7 mouse cellular contexts compared by ENCODE assay signal in genomic region chr11:76120407-76120901, GRCm38 (mm10). TPM values are rescaled to one million over a fixed set of nuclear protein-coding genes. Genes with fewer than 3 reads are reported as not detected.
DNase-seq lines count a peak whose midpoint lies in the region; ATAC-seq lines count a peak whose summit lies in the region.

No protein-coding gene starts in this region.

- peak; percentile 87 for ATAC-seq in embryonic facial prominence, embryonic 14.5 days (ENCODE audit: low read depth)
- ATAC-seq in lung, embryonic 16.5 days (ENCODE audit: low read depth) = peak; percentile 75
- no peak for ATAC-seq in cerebellum, adult (ENCODE audit: insufficient number of reproducible peaks, low FRiP score, low TSS enrichment)

- peak overlapping the region; percentile 67 for H3K27ac ChIP-seq in embryonic facial prominence, embryonic 14.5 days (replicated peaks; ENCODE audit: low read depth, low read length)
- peak overlapping the region; percentile 90 for H3K27ac ChIP-seq in lung, embryonic 16.5 days (ENCODE audit: low read length)

- no peak overlapping the region for H3K9ac ChIP-seq in embryonic facial prominence, embryonic 14.5 days (ENCODE audit: low read depth, low read length)
- 0 out of 2 replicates have a peak overlapping the region, but pooled peaks have one; percentile 31 for H3K9ac ChIP-seq in lung, embryonic 16.5 days (ENCODE audit: low read length)

- peak; percentile 51 for DNase-seq in brain, adult 2 months (ENCODE audit: low read depth, low spot score)
- peak; percentile 91 for DNase-seq in embryonic facial prominence, embryonic 14.5 days (ENCODE audit: low spot score)
- DNase-seq in kidney, adult 9 months = peak; percentile 84
- no peak for DNase-seq in thymus, postnatal 14 days
- DNase-seq in cerebellum, postnatal 10 days = no peak

- no peak overlapping the region for H3K4me3 ChIP-seq in embryonic facial prominence, embryonic 14.5 days (ENCODE audit: low read depth, low read length)
- no peak overlapping the region for H3K4me3 ChIP-seq in lung, embryonic 16.5 days (ENCODE audit: low read length)

- no peaks in the 10 kb centered on the region for H3K9me3 ChIP-seq in embryonic facial prominence, embryonic 14.5 days (ENCODE audit: control insufficient read depth, low read length)
- no peaks in the 10 kb centered on the region for H3K9me3 ChIP-seq in lung, embryonic 16.5 days (ENCODE audit: control insufficient read depth, low read length)

- H3K27me3 ChIP-seq in embryonic facial prominence, embryonic 14.5 days (replicated peaks; ENCODE audit: control insufficient read depth, insufficient read depth, low read length) = no peaks in the 10 kb centered on the region
- no peaks in the 10 kb centered on the region for H3K27me3 ChIP-seq in lung, embryonic 16.5 days (ENCODE audit: control insufficient read depth, insufficient read depth, low read depth, low read length)

- H3K4me1 ChIP-seq in embryonic facial prominence, embryonic 14.5 days (ENCODE audit: control insufficient read depth, insufficient read depth, low read length) = peaks cover 38% of the 10 kb centered on the region
- H3K4me1 ChIP-seq in lung, embryonic 16.5 days (replicated peaks; ENCODE audit: control insufficient read depth, insufficient read depth, low read length) = peaks cover 16% of the 10 kb centered on the region

- peaks cover 22% of the 10 kb centered on the region for H3K36me3 ChIP-seq in embryonic facial prominence, embryonic 14.5 days (ENCODE audit: control insufficient read depth, insufficient read depth, low read length)
- H3K36me3 ChIP-seq in lung, embryonic 16.5 days (ENCODE audit: control insufficient read depth, insufficient read depth, low read length) = peaks cover 8% of the 10 kb centered on the region; the same call in 1 of the 2 replicates

- H3K4me2 ChIP-seq in embryonic facial prominence, embryonic 14.5 days (ENCODE audit: low read depth, low read length) = 0 out of 2 replicates have a peak overlapping the region, but pooled peaks have one; percentile 11
- H3K4me2 ChIP-seq in lung, embryonic 16.5 days (ENCODE audit: low read depth, low read length) = peak overlapping the region; percentile 18; the same call in 1 of the 2 replicates

- WGBS in embryonic facial prominence, embryonic 14.5 days = 13% methylated on average over 10 of the region's 10 CpGs
- 19% methylated on average over 10 of the region's 10 CpGs for WGBS in lung, embryonic 16.5 days

RNA-seq across cellular contexts. Expression of gene Vps53, which starts 59.0 kb away (rescaled TPM):
- 32.4 and 36.6 TPM in 2 replicates for polyA plus RNA-seq in embryonic facial prominence, embryonic 14.5 days (2014; fragmentation: Nextera tagmentation; extraction: Ambion mirVana)
- polyA plus RNA-seq in lung, embryonic 16.5 days (2015; fragmentation: Nextera tagmentation; extraction: Ambion mirVana) = 36.9 and 39.0 TPM in 2 replicates

RNA-seq across cellular contexts. Expression of gene Fam57a, which starts 59.0 kb away (rescaled TPM):
- polyA plus RNA-seq in embryonic facial prominence, embryonic 14.5 days (2014; fragmentation: Nextera tagmentation; extraction: Ambion mirVana) = 34.2 and 36.8 TPM in 2 replicates
- polyA plus RNA-seq in lung, embryonic 16.5 days (2015; fragmentation: Nextera tagmentation; extraction: Ambion mirVana) = 36.9 and 38.8 TPM in 2 replicates

Comparison
In these comparisons a context has a peak if more than half of its experiments do, and no peak if none do; other contexts are left out.
1. DNase-seq: peak in brain, adult 2 months (single experiment), embryonic facial prominence, embryonic 14.5 days (single experiment) and kidney, adult 9 months (single experiment); none in thymus, postnatal 14 days (single experiment) and cerebellum, postnatal 10 days (0 of 2).